Mouse (Mus musculus) left cerebral cortex, postnatal 36 days (tissue): ENCODE measurements around the gene Baz1a. TPM values are rescaled to one million over a fixed set of nuclear protein-coding genes. Genes with fewer than 3 reads are reported as not detected.

Source experiments
- DNase-seq, 2 experiments: peaks; one replicate each; pipeline ENCODE4 v3.0.0; 2021 to 2022; ENCODE audit warnings: low spot score in 2 of 2, mixed read lengths in 1 of 2
- intact Hi-C: fragments of 180-260 bp; cut with DNase I; formaldehyde crosslinking; loops from one replicate; pipeline ENCODE4 v1.15.1; 2025
- total RNA-seq, 2 experiments: library from RNA; stranded (reverse); gene quantifications; 2 replicates each; pipeline ENCODE4 v1.2.3; 2021

Baz1a gene
- 1 to 10 TPM; 2.4 to 5.3 TPM for total RNA-seq

DNA sequence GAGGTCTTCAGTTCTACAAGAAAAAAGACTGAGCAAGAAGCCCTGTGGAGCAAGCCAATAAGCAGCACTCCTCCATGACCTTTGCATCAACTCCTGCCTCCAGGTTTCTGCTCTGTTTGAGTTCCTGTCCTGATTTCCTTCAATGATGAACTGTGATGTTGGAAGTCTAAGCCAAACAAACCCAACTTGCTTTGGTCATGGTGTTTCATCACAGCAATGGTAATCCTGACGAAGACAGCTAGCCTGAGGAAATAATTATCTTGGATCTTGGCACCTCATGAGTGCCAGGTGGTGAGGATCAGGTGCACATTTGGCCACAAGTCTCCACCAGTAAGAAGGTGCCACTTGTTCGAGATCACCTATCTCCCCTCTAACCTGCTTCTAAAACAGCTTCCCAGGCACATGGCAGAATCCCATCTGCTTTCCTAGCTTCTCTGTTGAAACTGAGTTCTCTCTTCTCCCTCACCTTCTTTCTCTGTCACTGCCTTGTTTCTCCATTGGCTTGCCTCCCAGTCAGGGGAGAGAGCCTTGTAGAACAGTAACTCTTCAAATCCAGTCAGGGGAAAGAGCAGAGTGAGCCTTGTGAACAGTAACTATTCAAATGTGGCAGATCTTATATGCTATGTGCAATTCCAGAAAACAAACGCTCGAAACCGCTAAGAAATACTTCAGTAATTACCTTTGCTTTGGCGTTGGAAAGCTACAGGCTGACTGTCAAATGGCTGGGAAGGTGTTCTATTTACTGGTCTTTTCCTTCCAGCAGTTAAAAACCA is at the start of gene Baz1a:
Gene Baz1a, minus strand, starts transcription at position 723 of the 773 bp plus-strand sequence.
- intact Hi-C loops, result no loop called here
- no peak for DNase-seq

DNA sequence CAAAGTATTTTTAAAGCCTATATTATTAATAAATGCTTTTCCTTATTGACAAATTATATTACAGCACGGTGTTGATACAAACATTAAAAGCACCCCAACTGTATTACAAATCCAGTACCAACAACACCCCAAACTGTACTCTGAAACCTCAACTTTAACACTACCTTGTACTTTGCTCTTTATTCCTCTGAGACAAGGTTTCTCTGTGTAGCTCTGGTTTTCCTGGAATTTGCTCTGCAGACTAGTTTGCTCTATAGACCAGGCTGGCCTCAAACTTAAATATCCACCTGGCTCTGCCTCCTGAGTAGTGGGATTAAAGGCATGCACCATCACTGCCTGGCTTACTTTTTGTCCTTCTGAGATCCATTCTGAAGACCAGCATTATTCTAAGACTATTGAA is 48.0 kb upstream of the Baz1a start:
- no peak for DNase-seq
- intact Hi-C loops, result no loop called here

DNA sequence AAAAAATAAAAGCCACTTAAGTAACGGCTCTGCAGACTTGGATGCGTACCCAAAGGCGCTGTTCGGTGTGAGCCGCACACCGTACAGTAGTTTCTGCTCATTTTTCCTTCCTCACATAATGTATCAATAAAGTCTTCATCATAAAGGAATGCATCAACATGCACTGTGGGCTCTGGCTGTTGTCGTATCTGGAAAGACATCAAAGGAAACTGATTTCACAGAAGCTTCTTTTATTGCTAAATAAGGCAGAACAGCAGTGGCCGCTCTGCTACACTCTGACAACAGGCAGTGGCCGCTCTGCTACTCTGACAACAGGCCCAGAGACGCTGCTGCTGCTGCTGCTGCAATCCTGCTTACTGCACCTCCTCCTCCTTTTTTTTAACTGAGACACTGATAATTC is 46.9 kb upstream of the Baz1a start:
- intact Hi-C loops, result no loop called here
- DNase-seq, result no peak

DNA sequence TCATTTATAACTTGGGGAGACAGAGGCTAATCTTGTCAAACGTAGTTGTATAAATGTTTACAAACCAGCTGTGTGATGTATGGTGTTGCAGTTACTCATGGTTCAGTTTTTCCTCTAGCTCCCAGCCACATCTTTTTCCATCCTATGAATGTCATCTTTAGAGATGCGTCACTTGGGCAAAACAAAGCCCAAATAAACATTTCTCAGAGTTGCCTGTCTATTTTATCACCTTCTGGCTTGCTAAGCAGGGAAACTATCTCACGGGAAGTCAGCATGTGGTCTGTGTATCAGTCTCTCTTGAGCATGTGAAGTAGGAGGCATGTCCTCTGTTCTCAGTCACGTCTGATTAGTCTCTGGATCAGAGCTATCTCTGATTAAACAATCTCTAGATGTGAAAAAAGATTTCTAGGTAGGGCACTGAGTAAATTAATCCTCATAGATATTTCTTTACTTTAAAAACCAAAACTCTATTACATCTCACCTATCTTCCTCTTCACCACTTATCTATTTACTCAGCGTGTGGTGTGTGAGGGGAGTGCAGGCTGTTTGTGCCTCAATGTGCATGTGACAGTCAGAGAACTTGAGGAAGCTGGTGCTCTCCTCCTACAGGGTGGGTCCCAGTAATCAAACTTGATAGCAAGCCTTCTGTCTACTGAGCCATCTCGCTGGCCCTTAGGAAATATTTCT is 46.2 kb upstream of the Baz1a start:
- DNase-seq, result no peak
- intact Hi-C loops, result no loop called here

DNA sequence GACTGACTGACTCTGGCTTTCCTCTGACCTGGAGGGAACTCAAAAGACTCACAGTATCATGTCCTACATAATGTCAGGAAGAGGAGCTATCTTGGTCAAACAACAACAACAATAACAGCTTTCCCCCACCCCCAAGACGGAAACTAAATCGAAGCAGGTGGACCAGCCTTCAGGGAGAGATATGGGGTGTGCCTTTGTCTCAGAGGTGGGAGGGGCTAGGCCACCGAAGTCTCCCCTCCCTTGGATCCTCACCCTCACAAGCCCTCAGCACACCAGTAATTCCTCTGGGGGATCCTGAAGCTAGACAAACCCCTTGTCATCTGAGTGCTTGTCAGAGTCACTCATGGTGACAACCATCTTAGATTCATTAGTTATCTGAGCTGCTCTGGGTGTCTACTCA is 45.7 kb upstream of the Baz1a start:
- no peak for DNase-seq
- intact Hi-C loops, result no loop called here

DNA sequence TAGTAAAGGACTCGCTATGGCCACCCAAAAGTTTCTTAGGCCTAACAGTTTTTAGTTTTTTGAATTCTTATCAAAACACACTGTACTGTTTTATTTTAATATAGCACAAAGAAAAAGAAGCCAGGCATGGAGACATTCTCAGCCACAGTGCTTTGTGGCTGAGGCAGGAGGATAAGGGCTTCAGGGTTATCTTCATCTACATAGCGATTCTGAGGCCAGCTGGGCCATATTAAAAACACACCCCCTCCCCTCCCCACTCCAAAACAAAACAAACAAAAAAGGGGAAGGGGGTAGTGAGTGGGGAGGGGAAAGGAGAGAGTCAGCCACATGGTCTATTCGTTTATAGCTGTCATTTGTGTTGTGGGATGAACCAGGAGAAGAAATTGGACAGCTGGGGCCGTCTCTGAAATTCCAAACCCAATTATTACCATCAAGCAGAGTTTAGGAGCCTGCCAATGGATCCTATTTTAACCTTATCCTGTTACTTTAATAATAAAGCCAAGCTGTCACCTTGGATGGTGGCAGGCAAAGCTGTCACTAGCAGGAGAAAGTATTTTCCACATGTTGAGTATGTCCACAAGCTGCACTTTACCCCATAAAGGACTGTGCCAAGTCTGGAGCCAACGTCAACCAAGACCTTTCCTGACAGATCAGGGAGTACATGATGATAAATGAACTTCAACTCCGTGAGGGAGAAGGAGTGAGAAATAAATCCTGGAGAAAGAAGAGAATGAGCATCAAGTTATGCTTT is 44.9 kb upstream of the Baz1a start:
- no peak for DNase-seq
- intact Hi-C loops, result no loop called here

DNA sequence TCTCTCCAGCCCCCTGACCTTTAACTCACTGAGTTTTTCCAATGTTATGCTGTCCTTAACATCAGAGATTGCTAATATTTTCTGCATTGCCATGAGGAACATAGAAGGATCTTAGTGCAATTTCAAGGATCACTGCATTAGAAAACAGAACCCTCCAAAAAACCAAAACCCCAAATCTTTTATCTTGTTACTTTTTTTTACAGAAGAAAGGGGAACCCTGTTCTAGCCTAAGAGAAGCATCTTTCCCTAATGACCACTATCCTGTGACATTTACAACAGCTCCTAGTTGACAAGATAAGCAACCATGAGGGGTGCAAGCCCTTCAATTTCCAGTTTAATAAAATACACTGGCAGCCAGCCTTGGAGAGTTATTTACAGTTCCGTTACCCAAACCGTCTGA is 42.6 kb upstream of the Baz1a start:
- no peak for DNase-seq
- intact Hi-C loops, result no loop called here

DNA sequence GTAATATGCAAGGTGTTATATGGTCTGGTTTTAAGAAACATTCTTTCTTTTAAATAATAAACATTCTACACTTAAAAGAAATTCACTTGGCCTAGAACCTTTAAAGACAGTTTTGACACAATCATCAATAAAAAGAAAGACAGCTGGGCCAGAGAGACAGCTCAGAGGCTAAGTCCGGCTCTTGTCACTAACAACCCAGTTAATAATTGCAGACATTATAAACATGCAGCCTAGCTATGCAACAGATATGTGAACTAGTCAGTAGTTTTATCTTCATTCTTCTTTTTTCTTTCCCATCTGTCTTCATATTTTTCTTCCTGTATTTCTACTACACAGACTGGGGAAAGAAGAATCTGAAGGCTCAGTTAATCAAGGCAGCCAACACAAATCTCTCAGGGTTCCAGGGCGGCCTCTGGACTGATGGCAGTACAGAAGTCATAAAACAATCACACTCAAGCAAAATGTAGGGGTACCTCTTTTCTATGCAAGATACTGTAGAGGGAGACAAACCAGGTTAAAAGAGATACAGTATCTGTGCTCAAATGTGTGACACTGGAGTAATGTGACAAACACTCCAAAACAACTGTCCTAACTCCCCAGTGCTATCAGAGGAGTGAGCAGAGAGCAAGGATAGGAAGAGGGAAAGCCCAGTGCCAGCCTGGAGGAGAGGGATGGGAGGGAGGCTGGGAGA is 40.5 kb upstream of the Baz1a start:
- intact Hi-C loops, result no loop called here
- DNase-seq, result no peak

DNA sequence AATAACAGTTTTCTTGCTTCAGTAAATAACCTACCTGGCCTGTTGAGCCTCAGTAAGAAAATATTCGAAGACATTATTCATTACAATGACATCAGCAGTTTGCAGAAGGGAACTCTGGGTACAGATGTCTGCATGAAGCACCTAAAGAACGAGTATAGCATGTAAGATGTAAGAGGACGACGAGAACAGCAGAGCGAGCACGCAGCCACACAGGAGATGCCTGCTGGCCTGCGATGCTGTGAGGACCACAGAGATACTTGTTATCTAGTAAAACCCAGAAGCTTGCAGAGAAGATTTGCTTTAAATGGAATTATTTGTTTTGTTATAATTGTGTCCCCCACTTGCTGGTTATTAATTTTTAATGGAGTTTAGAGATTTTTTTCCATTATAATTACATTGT is 39.1 kb upstream of the Baz1a start:
- intact Hi-C loops, result no loop called here
- DNase-seq, result no peak

DNA sequence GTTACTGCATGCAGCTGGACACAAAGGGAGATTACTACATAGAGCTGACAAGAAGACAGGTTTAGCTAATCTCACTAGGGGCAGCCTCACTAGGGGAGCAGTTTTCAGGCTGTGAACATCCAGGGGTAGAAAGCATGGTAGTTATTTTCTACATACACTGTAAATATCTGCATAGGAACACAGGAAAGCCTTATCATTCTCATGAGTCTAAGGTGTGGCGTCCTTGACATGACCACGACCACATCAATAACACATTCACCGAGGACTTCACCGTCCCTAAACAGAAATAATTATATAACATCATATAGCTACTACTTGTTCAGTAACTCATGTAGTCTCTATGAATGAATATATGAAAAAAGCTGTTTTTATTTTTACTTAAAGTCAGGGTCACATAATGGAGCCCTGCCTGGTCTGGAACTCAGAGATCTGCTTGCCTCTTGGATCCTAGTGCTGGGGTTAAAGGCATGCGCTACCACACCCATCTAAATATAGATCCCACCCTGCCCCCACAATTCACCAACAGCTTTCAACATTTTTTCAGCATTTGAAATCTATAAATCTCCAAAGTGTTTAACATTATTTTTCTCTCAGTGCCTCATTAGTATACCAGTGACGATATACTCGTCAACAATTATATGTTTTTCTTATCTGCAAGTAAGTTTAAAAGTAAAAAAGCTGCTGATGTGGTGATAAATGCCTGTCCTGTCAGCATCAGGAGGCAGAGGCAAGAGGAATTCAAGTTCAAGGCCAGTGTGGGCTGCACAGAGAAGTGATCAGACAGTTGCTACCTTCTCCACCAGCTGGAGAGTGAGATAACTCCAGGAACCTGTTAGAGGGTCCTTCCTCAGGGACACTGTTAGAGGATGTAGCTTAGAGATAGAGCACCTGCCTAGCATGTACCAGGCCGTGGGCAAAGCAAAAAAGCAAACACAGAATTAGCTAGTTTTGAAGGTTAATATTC is 37.3 kb upstream of the Baz1a start:
- no peak for DNase-seq
- intact Hi-C loops, result no loop called here

DNA sequence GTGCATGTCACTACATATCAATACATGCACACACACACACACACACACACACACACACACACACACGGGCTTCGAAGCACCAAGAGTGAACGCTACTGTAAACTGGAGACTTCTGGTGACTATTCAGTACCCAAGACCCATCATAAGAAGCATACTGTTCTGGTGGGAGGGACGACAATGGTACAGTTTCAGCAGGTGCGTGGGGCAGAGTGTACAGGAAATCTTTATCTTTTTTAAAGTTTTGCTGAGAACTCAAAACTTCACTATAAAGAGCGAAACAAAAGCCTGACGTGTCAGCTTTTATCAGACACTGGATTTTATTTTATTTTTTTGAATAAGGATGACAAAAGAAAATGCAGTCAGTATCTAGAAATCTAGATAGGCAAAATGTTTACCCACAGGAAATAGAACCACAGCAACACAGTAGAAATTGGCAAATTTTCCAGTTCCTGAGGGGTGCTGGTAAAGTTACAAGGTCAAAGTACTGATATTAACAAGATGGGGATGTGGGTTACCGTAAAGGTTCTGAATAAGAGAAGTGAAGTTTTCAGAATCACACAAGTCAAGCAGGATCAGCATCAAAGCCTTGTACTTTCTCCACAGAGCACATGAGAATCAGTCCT is 35.7 kb upstream of the Baz1a start:
- intact Hi-C loops, result no loop called here

DNA sequence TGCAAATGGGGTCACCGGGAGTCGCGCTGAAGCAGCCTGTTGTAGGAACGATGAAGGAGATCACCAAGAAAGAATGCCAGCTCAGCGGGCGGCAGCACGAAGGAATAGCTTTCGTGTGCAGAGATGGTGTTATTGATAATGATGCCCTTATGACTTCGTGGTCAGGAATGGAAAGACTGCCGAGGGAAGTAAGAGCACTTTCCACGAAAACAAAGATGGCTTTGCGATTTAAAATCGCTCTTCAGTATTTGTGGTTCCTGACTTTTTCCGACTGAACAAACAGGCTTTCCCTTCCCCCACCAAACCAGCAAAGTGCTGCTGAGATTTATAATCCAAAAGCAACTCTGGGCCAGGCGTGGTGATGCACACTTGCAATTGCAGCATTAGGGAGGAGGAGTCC is 26.9 kb upstream of the Baz1a start:
- intact Hi-C loops, result no loop called here
- no peak for DNase-seq

More for the DNA sequence above, 35.7 kb upstream of the Baz1a start:
- no peak for DNase-seq

DNA sequence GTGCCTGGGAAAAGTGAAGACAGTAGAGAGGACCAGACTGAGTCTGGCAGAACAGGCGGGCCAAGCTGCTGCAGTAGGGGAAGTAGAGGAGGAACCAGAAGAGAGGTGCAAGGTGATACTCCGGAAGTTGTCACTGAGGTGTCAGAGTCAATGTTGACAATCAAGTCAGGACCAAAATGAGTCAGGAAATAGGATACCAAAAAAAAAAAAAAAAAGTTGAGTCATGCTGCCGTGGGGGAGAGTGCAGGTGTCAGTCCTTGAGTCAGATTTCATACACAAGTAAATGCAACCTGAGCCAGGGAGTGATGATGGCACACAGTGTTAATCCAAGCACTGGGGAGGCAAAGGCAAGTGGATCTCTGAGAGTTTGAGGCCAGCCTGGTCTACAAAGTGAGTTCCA is 12.9 kb upstream of the Baz1a start:
- DNase-seq, result no peak
- intact Hi-C loops, result no loop called here

DNA sequence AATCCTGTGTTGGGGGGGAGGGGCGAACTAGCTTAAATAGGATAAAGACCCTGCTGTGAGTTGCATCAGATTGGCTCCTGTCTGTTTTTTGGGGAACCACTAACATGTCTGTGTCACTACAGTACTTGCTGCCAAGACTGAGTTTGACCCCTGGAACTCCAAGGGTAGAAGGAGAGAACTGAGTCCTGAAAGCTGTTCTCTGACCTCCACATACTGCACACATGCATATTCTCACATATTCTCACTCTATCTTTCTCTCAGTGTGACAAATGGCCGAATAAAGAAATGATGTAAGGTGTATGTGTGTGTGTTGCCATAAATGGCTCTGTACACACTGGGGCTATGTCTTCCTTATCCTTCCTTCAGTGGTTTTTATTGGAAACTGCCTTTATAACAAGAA is 9.1 kb upstream of the Baz1a start:
- intact Hi-C loops, result no loop called here

DNA sequence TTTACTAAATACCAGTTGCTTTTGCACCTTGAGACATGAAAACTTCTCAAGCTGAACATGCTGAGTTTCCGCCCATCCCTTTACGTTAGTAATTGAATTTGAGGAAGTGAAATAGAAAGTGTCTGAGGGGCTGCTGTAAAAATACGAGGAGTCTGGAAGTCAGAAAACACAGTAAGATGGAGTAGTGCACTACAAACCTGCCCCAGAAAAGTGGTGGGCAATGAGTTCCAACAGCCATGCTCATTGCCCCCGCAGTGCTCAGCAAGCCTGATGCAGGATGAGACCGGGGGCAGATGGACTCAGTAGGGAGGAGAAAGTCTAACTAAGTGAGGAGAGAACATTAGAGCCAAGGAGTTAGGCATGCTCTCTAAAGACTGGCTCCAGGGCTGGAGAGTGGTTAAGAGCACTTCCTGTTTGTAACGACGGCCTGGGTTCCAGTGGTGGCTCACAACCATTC is 5.3 kb upstream of the Baz1a start:
- DNase-seq, result no peak
- intact Hi-C loops, result no loop called here

More for the DNA sequence above, 9.1 kb upstream of the Baz1a start:
- no peak for DNase-seq

DNA sequence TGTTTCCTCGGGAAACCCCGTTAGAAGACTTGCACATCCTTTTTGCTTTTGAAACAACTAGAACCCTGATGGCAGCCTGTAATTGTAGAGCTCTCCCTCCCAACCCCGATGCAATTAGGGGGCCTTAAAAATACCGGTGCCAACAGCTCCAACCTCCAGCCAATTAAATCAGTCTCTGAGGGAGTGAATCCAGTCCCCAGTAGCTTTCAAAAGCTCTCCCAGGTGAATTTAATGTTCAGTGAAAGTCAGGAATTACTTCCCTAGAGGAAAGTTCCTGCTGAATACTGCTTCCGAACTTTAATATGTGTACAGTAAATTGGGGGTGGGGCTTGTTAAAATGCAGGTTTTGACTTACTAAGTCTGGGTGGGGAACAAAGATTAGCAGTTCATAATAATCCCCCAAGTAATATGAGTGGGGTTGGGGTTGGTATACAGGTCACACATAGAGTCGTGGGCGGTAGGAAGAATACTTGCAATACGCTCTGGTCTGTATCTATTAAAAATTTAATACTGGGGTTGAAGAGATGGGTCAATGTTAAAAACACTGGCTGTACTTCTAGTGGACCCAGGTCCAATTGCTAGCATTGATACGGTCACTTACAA is 3.1 kb upstream of the Baz1a start:
- intact Hi-C loops, result no loop called here
- DNase-seq, result no peak

DNA sequence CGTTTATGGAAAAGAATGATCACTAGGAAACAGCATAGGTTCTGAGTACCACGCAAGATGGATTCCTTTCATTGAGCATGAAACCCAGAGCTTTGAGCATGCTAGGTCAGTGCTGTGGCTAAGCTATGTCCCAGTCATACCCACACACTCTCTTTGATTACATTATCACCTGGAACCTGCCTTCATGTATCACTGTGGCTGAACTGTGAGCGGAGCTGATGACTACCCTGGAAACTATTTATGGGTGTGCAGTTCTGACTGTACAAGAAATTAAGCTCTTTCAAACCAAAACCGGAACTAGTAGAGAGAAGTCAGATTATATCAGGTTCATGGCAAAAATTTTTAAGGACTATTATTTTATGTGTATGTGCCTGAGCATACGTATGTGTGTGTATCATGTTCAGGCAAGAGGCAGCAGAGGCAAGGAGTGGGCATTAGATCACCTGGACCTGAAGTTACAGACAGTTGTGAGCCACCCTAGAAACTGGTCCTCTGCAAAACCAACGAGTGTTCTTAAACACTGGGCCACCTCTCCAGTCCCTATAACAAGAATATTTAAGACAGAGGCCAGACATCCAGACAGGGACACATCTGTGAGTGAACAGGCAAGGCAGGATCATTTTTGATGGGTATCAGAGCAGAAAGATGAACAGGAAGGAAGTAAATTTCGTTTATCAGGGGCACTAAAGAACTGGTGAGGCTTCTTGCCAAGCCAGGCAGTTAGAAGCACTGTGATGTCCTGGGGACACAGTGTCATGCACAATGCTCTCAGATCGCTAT is 2.4 kb upstream of the Baz1a start:
- DNase-seq, result no peak
- intact Hi-C loops, result no loop called here
